ENCODE assay signal across 8 mouse cellular contexts in genomic region chr8:70609849-70610795, GRCm38 (mm10). TPM values are rescaled to one million over a fixed set of nuclear protein-coding genes. Genes with fewer than 3 reads are reported as not detected.
DNase-seq lines count a peak whose midpoint lies in the region; ATAC-seq and TF ChIP-seq lines count a peak whose summit lies in the region.

No protein-coding gene starts in this region.

- no peak for TF ChIP-seq CTCF in Patski (IDR thresholded peaks at IDR 0.05)
- no peak for TF ChIP-seq CTCF in left cerebral cortex, adult 2 months (IDR thresholded peaks at IDR 0.05)

- H3K4me1 ChIP-seq in hindbrain, embryonic 15.5 days (replicated peaks) = peaks cover 58% of the 10 kb centered on the region

- peak; percentile 54 for ATAC-seq in Patski
- peak; percentile 31; the same call in 1 of the 2 replicates for ATAC-seq in hindbrain, embryonic 15.5 days (ENCODE audit: low FRiP score, low read depth)
- peak; percentile 63 for ATAC-seq in megakaryocyte, adult 5-6 weeks (ENCODE audit: poor library complexity, severe bottlenecking)

- no peaks in the 10 kb centered on the region for H3K27me3 ChIP-seq in Patski
- H3K27me3 ChIP-seq in hindbrain, embryonic 15.5 days = no peaks in the 10 kb centered on the region

- CTCF ChIA-PET in Patski (lab: Charles Lee) = interaction anchor here (0.7 to 3.5 kb wide), 11 partner anchors 11 to 100 kb away, joined by 3 to 21 read pairs (median 5); partner anchors contain the start of gene Ell

- in situ Hi-C loops in Patski (cut with MboI; ENCODE audit: low pct_unique_long_range_greater_than_20kb) = loop anchor here (10.0 kb wide), 1 partner anchor 55 kb away; the partner anchor contains the start of gene Pgpep1

- POLR2A ChIA-PET in Patski (lab: Charles Lee) = interaction anchor here (0.6 to 2.6 kb wide), 20 partner anchors 19 to 772 kb away, joined by 3 to 11 read pairs (median 4); partner anchors contain the start of genes Ell, Fkbp8, Jund and Kxd1

- H3K4me3 ChIP-seq in hindbrain, embryonic 15.5 days = peak overlapping the region; percentile 37
- H3K4me3 ChIP-seq in left cerebral cortex, adult 2 months = peak overlapping the region; percentile 46

- DNase-seq in Patski (ENCODE audit: low read depth, low spot score) = no peak
- peak; percentile 33 to 65 for DNase-seq in cerebellum, postnatal 25 days
- peak; percentile 90 for DNase-seq in gastrocnemius, adult 18-20 months (ENCODE audit: low spot score)
- DNase-seq in left cerebral cortex, adult 2 months (ENCODE audit: extremely low spot score in 1 of 2, low spot score in 2 of 2) = peak; percentile 85 to 89
- DNase-seq in right cerebral cortex, adult 2 months (ENCODE audit: low spot score in 2 of 2) = peak; percentile 89
- DNase-seq in urinary bladder, postnatal 25 days (ENCODE audit: low spot score) = peak; percentile 84

- H3K36me3 ChIP-seq in hindbrain, embryonic 15.5 days = no peaks in the 10 kb centered on the region

- intact Hi-C loops in left cerebral cortex, adult 2 months (cut with DNase I) = loop anchor here (1.0 kb wide), 2 partner anchors 35 to 88 kb away; partner anchors contain the start of gene Jund

- peak overlapping the region; percentile 36 for H3K9ac ChIP-seq in hindbrain, embryonic 15.5 days

- H3K4me2 ChIP-seq in hindbrain, embryonic 15.5 days = peak overlapping the region; percentile 83

- under 1% methylated on average over 41 of the region's 45 CpGs for WGBS in hindbrain, embryonic 15.5 days

- no peaks in the 10 kb centered on the region for H3K9me3 ChIP-seq in hindbrain, embryonic 15.5 days

- peak overlapping the region; percentile 83 for H3K27ac ChIP-seq in hindbrain, embryonic 15.5 days (replicated peaks)
- peak overlapping the region; percentile 97 for H3K27ac ChIP-seq in left cerebral cortex, adult 2 months

RNA-seq across cellular contexts. Expression of gene Ssbp4, which starts 1.4 kb away (rescaled TPM):
- polyA plus RNA-seq in Patski (2021) = 253 TPM
- 10 to 100 TPM; 11.6 to 19.4 TPM for total RNA-seq in gastrocnemius, adult 18-20 months (2021)
- 150 and 172 TPM in 2 replicates for polyA plus RNA-seq in hindbrain, embryonic 15.5 days (2015; fragmentation: Nextera tagmentation; extraction: Ambion mirVana)
- 100 to 1,000 TPM; 221 to 261 TPM for total RNA-seq in left cerebral cortex, adult 2 months (2021)
- total RNA-seq in megakaryocyte, adult 5-6 weeks (2015) = 35.7 and 38.2 TPM in 2 replicates
- 61.3 and 76.1 TPM in 2 replicates for total RNA-seq in megakaryocyte, adult 5-6 weeks (2017)

RNA-seq across cellular contexts. Expression of gene Lrrc25, which starts 5.8 kb away (rescaled TPM):
- polyA plus RNA-seq in Patski (2021) = 0.04 TPM
- total RNA-seq in gastrocnemius, adult 18-20 months (2021) = under 1 TPM; 0.23 to 0.64 TPM
- 1.1 and 2.2 TPM in 2 replicates for polyA plus RNA-seq in hindbrain, embryonic 15.5 days (2015; fragmentation: Nextera tagmentation; extraction: Ambion mirVana)
- under 1 TPM; 0.70 to 0.96 TPM for total RNA-seq in left cerebral cortex, adult 2 months (2021)
- total RNA-seq in megakaryocyte, adult 5-6 weeks (2015) = 62.2 and 64.6 TPM in 2 replicates
- 29.3 and 33.8 TPM in 2 replicates for total RNA-seq in megakaryocyte, adult 5-6 weeks (2017)

RNA-seq across cellular contexts. Expression of gene Isyna1, which starts 15.9 kb away (rescaled TPM):
- 6.4 TPM for polyA plus RNA-seq in Patski (2021)
- total RNA-seq in gastrocnemius, adult 18-20 months (2021) = 1 to 10 TPM; 2.6 to 3.2 TPM
- 146 and 152 TPM in 2 replicates for polyA plus RNA-seq in hindbrain, embryonic 15.5 days (2015; fragmentation: Nextera tagmentation; extraction: Ambion mirVana)
- total RNA-seq in left cerebral cortex, adult 2 months (2021) = 10 to 100 TPM; 52.9 to 55.3 TPM
- total RNA-seq in megakaryocyte, adult 5-6 weeks (2015) = 11.8 and 11.9 TPM in 2 replicates
- total RNA-seq in megakaryocyte, adult 5-6 weeks (2017) = 13.9 and 15.7 TPM in 2 replicates

RNA-seq across cellular contexts. Expression of gene Gdf15, which starts 22.1 kb away (rescaled TPM):
- polyA plus RNA-seq in Patski (2021) = 354 TPM
- under 1 TPM; 0.16 to 0.21 TPM for total RNA-seq in gastrocnemius, adult 18-20 months (2021)
- polyA plus RNA-seq in hindbrain, embryonic 15.5 days (2015; fragmentation: Nextera tagmentation; extraction: Ambion mirVana) = 0.25 and 0.30 TPM in 2 replicates
- not detected for total RNA-seq in left cerebral cortex, adult 2 months (2021)
- total RNA-seq in megakaryocyte, adult 5-6 weeks (2015) = not detected in 2 replicates
- not detected in 2 replicates for total RNA-seq in megakaryocyte, adult 5-6 weeks (2017)

RNA-seq across cellular contexts. Expression of gene Pgpep1, which starts 50.1 kb away (rescaled TPM):
- polyA plus RNA-seq in Patski (2021) = 116 TPM
- total RNA-seq in gastrocnemius, adult 18-20 months (2021) = 10 to 100 TPM; 11.9 to 13.7 TPM
- 76.5 and 77.8 TPM in 2 replicates for polyA plus RNA-seq in hindbrain, embryonic 15.5 days (2015; fragmentation: Nextera tagmentation; extraction: Ambion mirVana)
- 10 to 100 TPM; 15.5 to 17.5 TPM for total RNA-seq in left cerebral cortex, adult 2 months (2021)
- total RNA-seq in megakaryocyte, adult 5-6 weeks (2015) = 5.7 and 6.8 TPM in 2 replicates
- 1.5 and 4.0 TPM in 2 replicates for total RNA-seq in megakaryocyte, adult 5-6 weeks (2017)

Comparison
In these comparisons a context has a peak if more than half of its experiments do, and no peak if none do; other contexts are left out.
1. RNA of gene Lrrc25, which starts 5.8 kb away (total RNA-seq): 29.3 to 64.6 TPM in megakaryocyte, adult 5-6 weeks; 0.70 to 0.96 TPM in left cerebral cortex, adult 2 months and 0.23 to 0.64 TPM in gastrocnemius, adult 18-20 months; every median in the first group is over 10 times any median in the second.
2. Peak in every context shown above with its lines, with median percentiles within 50 percentile points of each other: ATAC-seq.